Mouse (Mus musculus) hindbrain, embryonic 13.5 days (tissue): ENCODE measurements at regions not wholly inside any gene's neighbourhood (a gene's known extent, or its start where the extent isn't known, plus 50 kb on each side); places are given as distances from the start of the nearest gene placed in this dataset.

Experiments used
- ATAC-seq: fragments of 200-750 bp; cut with Nextera tagmentation; 2 replicates; pipeline ENCODE4 v1.8.0; 2017; ENCODE audit warnings: moderate TSS enrichment; ENCODE audit not compliant: low FRiP score
- H3K27ac ChIP-seq: fragments of 300-500 bp; sonication (generic); 2 replicates; pipeline ENCODE4 v1.5.1; 2015; ENCODE audit warnings: inconsistent platforms, mild to moderate bottlenecking, moderate library complexity
- H3K27me3 ChIP-seq: fragments of 300-500 bp; sonication (generic); 2 replicates; pipeline ENCODE4 v1.6.1; 2015; ENCODE audit warnings: mild to moderate bottlenecking, inconsistent platforms
- H3K36me3 ChIP-seq: fragments of 300-500 bp; sonication (generic); 2 replicates; pipeline ENCODE4 v1.6.1; 2015; ENCODE audit warnings: mild to moderate bottlenecking, inconsistent platforms
- H3K4me1 ChIP-seq: fragments of 300-500 bp; sonication (generic); replicated peaks from 2 replicates; pipeline ENCODE4 v1.6.1; 2015; ENCODE audit warnings: inconsistent platforms
- H3K4me2 ChIP-seq: fragments of 300-500 bp; sonication (generic); 2 replicates; pipeline ENCODE4 v1.6.1; 2015; ENCODE audit warnings: inconsistent platforms, mild to moderate bottlenecking, moderate library complexity
- H3K4me3 ChIP-seq: fragments of 300-500 bp; sonication (generic); 2 replicates; pipeline ENCODE4 v1.5.1; 2015; ENCODE audit warnings: mild to moderate bottlenecking, inconsistent platforms
- H3K9ac ChIP-seq: fragments of 300-500 bp; sonication (generic); 2 replicates; pipeline ENCODE4 v1.6.1; 2015; ENCODE audit warnings: mild to moderate bottlenecking, inconsistent platforms
- H3K9me3 ChIP-seq: fragments of 300-500 bp; sonication (generic); 2 replicates; pipeline ENCODE4 v1.6.1; 2016; ENCODE audit warnings: inconsistent platforms
- WGBS: fragments of 180-500 bp; shearing (Covaris S2); methylation state at CpG from one replicate; pipeline ENCODE4 v1.1.7; 2015; 5-methylcytosine and 5-hydroxymethylcytosine counted together

DNA sequence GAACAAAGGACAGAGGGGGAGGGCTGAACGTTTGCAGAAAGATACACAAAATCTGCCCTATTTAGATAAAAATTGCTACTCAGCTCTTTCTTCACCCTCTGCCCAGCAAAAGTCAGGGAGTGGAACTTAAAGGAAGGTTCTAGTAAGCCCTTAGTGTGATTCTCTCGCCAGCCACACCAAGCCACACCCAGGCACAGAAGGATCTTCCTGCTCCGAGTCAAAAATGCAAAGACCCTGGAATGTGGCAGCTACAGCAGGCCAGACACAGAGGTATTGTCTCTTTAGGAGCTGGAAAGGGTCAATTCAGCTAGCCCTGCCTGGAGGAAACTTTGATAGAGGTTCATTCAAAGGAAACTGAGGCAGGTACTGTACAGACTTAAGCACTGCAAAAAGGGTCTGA is 52.3 kb upstream of the Isx start:
- no peak for ATAC-seq
- Histone ChIP-seq H3K9me3 (no peaks in the 10 kb centered on the region), H3K4me3 (no peak overlapping the region), H3K36me3 (no peaks in the 10 kb centered on the region), H3K4me2 (no peak overlapping the region), H3K9ac (no peak overlapping the region), H3K27ac (no peak overlapping the region), H3K4me1 (no peaks in the 10 kb centered on the region), H3K27me3 (no peaks in the 10 kb centered on the region)
- WGBS = 20% methylated on average over 3 of the region's 3 CpGs

DNA sequence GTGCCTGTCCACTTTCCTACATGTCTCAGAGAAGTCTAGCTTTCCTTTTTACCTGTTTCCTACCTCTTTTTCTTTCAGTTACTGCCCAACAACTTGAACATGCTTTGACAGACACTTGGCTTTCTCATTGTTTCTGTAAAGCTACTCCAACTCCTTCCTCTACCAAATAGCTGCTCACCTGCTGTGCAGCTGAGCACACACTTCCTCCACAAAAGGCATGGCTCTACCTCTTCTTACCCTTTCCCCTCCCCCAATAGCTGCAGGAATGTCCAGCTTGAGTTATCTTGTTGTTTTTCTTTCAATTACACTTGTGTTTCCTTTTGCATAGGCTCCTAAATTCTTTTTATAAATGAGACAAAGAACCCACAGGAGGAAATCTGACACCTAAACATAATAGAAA is 50.7 kb upstream of the Isx start:
- Histone ChIP-seq H3K4me2 (no peak overlapping the region), H3K27ac (no peak overlapping the region), H3K4me1 (no peaks in the 10 kb centered on the region), H3K4me3 (no peak overlapping the region), H3K36me3 (no peaks in the 10 kb centered on the region), H3K9ac (no peak overlapping the region), H3K27me3 (no peaks in the 10 kb centered on the region), H3K9me3 (no peaks in the 10 kb centered on the region)
- no peak for ATAC-seq
